Mouse (Mus musculus) embryonic facial prominence, embryonic 13.5 days (tissue): ENCODE results near the gene Pdcd4. TPM values are rescaled to one million over a fixed set of nuclear protein-coding genes. Genes with fewer than 3 reads are reported as not detected.

Experiments
- ATAC-seq: fragments of 200-750 bp; cut with Nextera tagmentation; 2 replicates; pipeline ENCODE4 v1.8.0; 2017; ENCODE audit warnings: low read depth; ENCODE audit not compliant: insufficient number of reproducible peaks, insufficient read depth, low FRiP score, low TSS enrichment
- H3K27ac ChIP-seq: fragments of 300-500 bp; sonication (generic); 2 replicates; pipeline ENCODE4 v1.5.1; 2015; ENCODE audit warnings: moderate library complexity, mild to moderate bottlenecking, inconsistent platforms
- H3K27me3 ChIP-seq: fragments of 300-500 bp; sonication (generic); 2 replicates; pipeline ENCODE4 v1.6.1; 2015; ENCODE audit warnings: mild to moderate bottlenecking, inconsistent platforms
- H3K36me3 ChIP-seq: fragments of 300-500 bp; sonication (generic); 2 replicates; pipeline ENCODE4 v1.6.1; 2015; ENCODE audit warnings: mild to moderate bottlenecking, inconsistent platforms
- H3K4me1 ChIP-seq: fragments of 300-500 bp; sonication (generic); 2 replicates; pipeline ENCODE4 v1.6.1; 2015; ENCODE audit warnings: inconsistent platforms
- H3K4me2 ChIP-seq: fragments of 300-500 bp; sonication (generic); 2 replicates; pipeline ENCODE4 v1.6.1; 2015; ENCODE audit warnings: moderate library complexity, mild to moderate bottlenecking, inconsistent platforms
- H3K4me3 ChIP-seq: fragments of 300-500 bp; sonication (generic); 2 replicates; pipeline ENCODE4 v1.5.1; 2015; ENCODE audit warnings: mild to moderate bottlenecking, inconsistent platforms
- H3K9ac ChIP-seq: fragments of 300-500 bp; sonication (generic); 2 replicates; pipeline ENCODE4 v1.6.1; 2015; ENCODE audit warnings: mild to moderate bottlenecking, inconsistent platforms
- H3K9me3 ChIP-seq: fragments of 300-500 bp; sonication (generic); 2 replicates; pipeline ENCODE4 v1.6.1; 2016; ENCODE audit warnings: inconsistent platforms
- WGBS: fragments of 180-500 bp; shearing (Covaris S2); methylation state at CpG from one replicate; pipeline ENCODE4 v1.1.7; 2015; ENCODE audit warnings: mixed read lengths; 5-methylcytosine and 5-hydroxymethylcytosine counted together
- polyA plus RNA-seq: library from polyadenylated mRNA; unstranded; fragments of >200 nt; fragmentation: Nextera tagmentation; extraction: Ambion mirVana; gene quantifications from 2 replicates; pipeline ENCODE4 v1.2.1, GENCODE M21; 2015

Gene Pdcd4
- polyA plus RNA-seq = 130 and 135 TPM in 2 replicates

DNA sequence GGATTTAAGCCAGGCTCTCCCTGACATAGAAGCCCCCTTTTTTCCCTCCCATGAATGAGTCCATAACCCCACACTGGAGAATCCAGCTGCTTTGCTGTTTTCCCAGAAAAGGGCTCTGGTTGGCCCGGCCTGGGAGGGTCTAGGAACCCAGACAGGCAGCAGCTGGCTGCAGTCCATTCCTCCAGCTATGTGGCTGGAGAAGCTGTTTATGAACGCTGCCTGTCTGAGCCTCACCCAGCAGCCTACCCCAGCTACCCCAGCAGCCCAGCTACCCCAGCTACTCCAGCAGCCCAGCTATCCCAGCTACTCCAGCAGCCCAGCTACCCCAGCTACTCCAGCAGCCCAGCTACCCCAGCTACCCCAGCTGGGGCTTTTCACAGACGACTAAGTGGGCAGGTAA lies at the start of gene Pdcd4:
Pdcd4 (plus strand) TSS at position 171 of the 400 bp plus-strand sequence.
- WGBS = 42% methylated on average over 3 of the region's 3 CpGs
- Histone ChIP-seq H3K36me3 (no peaks in the 10 kb centered on the region), H3K4me3 (no peak within 1 kb of the TSS), H3K27me3 (no peaks in the 10 kb centered on the region), H3K9me3 (no peaks in the 10 kb centered on the region), H3K27ac (peak within 1 kb of the TSS; percentile 89), H3K4me1 (peaks cover 44% of the 10 kb centered on the region), H3K9ac (0 out of 2 replicates have a peak within 1 kb of the TSS, but pooled peaks have one; percentile 46), H3K4me2 (peak within 1 kb of the TSS; percentile 24)
- peak; percentile 64; the same call in 1 of the 2 replicates for ATAC-seq

DNA sequence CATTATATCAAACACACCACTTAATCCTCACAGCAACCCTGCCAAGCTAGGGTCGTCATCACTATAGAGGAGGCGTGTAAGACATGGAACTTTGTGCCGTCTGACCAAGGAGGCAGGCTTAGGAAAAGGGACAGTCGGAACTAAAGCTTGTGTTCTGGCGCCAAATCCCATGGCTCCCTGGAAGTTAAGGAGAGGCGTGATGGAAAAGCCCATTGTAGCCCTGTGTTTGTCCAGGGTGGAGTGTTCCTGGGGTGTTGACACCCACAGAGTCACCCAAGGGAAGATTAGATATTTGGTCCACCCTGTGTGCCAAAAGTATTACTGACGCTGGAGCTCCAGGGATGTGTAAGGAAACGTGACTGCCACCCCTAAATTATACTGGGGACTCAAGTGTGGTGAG lies 48.1 kb upstream of the Pdcd4 start:
- Histone ChIP-seq H3K4me1 (peaks cover 18% of the 10 kb centered on the region), H3K9me3 (no peaks in the 10 kb centered on the region), H3K4me2 (no peak overlapping the region), H3K4me3 (no peak overlapping the region), H3K9ac (no peak overlapping the region), H3K27ac (no peak overlapping the region), H3K27me3 (no peaks in the 10 kb centered on the region), H3K36me3 (no peaks in the 10 kb centered on the region)
- WGBS = 88% methylated on average over 8 of the region's 8 CpGs
- no peak for ATAC-seq

DNA sequence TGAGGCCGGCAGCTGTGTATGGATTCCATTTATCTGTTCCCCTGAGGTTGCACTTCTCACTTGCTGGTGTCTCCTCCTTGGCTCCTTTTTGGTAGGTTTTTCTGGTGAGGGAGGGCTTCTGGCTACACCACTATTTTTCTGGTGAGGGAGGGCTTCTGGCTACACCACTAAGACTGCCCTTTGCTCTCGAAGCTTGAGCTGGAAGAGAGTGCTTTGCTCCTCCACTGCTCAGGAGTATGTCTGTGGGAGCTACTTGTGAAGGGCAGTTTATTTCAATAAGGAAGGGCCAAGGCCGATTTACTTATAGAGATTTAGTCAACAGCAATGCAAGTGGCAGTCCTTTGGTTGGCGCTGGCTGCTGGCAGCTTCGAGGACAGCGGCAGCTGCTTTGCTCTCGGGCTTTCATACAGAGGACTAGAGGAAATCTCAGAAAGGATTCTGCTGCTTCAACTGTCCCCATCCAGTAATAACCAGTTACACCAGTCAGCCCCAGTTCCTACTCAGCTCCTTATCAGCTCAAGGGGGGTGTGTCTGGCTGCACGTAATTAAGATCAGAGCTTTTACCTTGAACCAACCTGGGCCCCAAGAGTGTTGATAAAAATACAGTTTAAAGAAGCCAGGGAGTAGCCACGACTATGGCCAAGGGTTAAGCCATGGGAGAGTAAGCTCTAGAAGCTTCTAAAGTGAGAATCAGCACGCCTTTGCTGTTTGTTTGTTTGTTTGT lies 43.6 kb upstream of the Pdcd4 start:
- Histone ChIP-seq H3K4me3 (no peak overlapping the region), H3K4me1 (peaks cover 42% of the 10 kb centered on the region), H3K4me2 (no peak overlapping the region), H3K9me3 (no peaks in the 10 kb centered on the region), H3K27me3 (no peaks in the 10 kb centered on the region), H3K36me3 (no peaks in the 10 kb centered on the region), H3K27ac (no peak overlapping the region), H3K9ac (no peak overlapping the region)
- no peak for ATAC-seq
- WGBS = 84% methylated on average over 10 of the region's 10 CpGs

DNA sequence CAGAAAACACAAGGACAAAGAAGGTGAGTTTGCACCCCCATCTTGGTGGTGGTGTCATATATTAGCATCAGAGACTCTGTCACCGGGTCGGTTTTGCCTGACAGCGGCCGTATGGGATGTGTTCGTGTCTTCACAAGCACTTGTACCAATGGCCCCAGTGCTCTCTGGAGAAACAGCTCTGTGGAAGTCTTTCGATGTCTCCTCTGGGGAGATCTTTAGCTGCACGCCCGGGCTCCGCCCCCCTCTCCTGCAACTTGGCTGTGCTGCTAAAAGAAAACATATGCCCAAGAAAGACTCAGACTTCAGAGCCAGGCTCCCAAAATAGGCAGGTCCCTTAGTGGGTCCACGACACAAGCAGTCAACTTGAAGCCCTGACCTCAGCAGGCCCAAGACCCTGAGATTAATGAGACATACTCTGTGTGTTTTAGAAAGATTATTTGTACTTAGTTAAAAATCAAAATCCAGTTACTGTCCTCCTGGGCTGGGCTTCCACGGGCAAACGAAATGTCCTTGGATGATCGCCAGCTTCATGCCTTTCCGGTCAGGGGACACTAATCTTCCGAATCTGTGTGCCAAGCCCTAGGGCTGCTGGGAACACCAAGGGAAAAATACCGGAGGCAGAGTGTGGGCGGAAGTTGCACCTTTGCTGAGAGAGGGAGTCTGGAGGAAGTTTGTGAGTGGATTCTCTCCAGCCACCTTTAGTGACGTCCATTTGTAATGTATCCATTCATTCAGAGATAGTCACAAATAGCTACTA lies 41.7 kb upstream of the Pdcd4 start:
- 22% methylated on average over 18 of the region's 18 CpGs for WGBS
- 0 out of 2 replicates have a peak, but pooled peaks have one; percentile 28 for ATAC-seq
- Histone ChIP-seq H3K4me1 (peaks cover 51% of the 10 kb centered on the region), H3K9ac (no peak overlapping the region), H3K4me3 (no peak overlapping the region), H3K4me2 (peak overlapping the region; percentile 44), H3K36me3 (no peaks in the 10 kb centered on the region), H3K27ac (peak overlapping the region; percentile 90), H3K9me3 (no peaks in the 10 kb centered on the region), H3K27me3 (no peaks in the 10 kb centered on the region)

DNA sequence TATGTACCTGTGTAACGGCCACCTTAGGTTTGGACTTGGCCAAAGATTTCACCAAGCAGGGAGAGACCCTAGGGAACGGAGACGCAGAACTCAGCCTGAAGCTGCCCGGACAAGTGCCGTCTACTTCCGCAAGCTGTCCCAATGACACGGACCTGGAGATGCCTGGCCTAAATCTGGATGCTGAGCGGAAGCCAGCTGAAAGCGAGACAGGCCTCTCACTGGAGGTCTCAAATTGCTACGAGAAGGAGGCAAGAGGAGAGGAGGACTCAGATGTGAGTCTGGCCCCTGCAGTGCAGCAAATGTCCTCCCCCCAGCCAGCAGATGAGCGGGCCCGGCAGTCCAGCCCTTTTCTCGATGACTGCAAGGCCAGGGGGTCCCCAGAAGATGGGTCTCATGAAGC lies 40.7 kb upstream of the Pdcd4 start:
- Histone ChIP-seq H3K4me2 (no peak overlapping the region), H3K4me1 (peaks cover 56% of the 10 kb centered on the region), H3K4me3 (no peak overlapping the region), H3K27me3 (no peaks in the 10 kb centered on the region), H3K9ac (0 out of 2 replicates have a peak overlapping the region, but pooled peaks have one; percentile 12), H3K9me3 (no peaks in the 10 kb centered on the region), H3K27ac (peak overlapping the region; percentile 90), H3K36me3 (no peaks in the 10 kb centered on the region)
- no peak for ATAC-seq
- WGBS = 64% methylated on average over 13 of the region's 13 CpGs

DNA sequence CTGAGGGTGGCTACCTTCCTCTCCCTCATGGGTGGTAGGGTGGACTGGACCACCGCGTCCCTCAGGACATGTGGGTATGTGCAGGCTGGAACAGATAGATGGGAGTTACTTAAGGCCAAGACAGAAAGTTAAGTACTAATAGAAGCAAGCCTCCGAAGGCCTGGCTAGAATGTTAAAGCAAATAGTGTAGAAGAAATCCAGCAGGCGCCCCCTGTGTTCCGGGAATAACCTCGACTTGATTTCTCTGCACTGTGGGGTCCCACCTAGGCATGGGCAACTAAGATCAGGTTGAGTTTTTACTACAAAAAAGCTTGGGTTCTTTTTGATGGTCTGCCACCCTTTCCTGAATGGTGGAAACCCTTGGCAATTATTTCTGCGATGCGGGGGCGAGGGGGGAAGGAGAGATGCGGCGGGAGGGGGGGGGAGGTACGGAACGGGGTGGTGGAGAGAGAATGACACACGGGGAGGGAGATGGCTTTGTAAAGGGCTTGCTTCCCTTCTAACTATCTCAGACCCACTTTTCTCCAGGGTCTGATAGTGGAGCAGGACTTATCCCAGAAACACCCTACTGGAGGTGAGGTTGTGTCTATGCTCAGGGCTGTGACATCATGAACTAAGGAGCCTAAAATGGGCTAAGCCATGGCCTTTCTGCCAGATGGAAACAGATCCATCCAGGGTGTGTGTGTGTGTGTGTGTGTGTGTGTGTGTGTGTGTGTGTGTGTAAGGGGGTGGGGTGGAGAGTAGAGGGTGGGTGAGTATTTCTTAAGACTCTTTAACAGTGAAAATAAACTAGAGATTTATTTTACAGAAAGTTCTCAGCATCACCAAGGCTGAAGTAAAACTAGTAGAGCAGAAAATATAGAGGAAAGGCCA lies 40.0 kb upstream of the Pdcd4 start:
- Histone ChIP-seq H3K4me3 (no peak overlapping the region), H3K4me2 (peak overlapping the region; percentile 38; the same call in 1 of the 2 replicates), H3K36me3 (no peaks in the 10 kb centered on the region), H3K27ac (peak overlapping the region; percentile 90), H3K9ac (no peak overlapping the region), H3K27me3 (no peaks in the 10 kb centered on the region), H3K9me3 (no peaks in the 10 kb centered on the region), H3K4me1 (peaks cover 56% of the 10 kb centered on the region)
- 81% methylated on average over 13 of the region's 14 CpGs for WGBS
- no peak for ATAC-seq

DNA sequence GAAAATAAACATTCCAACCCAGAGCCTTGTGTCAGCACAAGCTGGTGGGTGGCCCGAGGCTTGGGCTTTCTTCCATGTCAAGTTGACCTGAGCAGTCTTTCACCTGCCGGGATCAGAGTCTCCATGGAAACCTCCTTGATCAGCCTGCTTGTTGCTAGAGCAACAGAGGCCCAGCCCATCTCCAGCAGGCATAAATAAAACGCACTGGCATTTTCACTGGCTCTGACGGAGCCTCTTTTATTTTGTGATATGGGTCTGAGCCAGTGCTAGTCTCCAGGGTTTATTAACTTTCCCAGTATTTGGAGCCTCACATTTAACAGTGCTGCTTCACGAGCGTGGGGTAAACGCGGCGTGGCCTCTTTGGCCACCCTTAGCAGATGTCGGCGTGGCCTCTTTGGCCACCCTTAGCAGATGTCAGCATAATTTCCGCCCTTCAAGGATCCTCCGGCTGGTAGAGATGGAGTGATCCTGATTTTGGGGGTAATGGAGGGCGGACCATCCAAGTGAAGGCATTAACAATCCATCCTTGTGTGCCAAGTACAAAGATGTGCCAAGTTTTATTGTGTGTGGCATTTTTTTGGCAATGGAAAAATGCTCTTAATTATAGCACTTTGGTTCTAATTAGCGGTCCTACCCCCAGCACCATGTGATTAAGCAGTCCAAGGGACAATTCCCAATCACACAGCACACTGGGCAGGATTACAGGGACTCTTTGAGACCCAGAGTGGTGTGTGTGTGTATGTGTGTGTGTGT lies 39.2 kb upstream of the Pdcd4 start:
- Histone ChIP-seq H3K4me1 (peaks cover 61% of the 10 kb centered on the region), H3K27me3 (no peaks in the 10 kb centered on the region)
- WGBS = 35% methylated on average over 15 of the region's 15 CpGs

DNA sequence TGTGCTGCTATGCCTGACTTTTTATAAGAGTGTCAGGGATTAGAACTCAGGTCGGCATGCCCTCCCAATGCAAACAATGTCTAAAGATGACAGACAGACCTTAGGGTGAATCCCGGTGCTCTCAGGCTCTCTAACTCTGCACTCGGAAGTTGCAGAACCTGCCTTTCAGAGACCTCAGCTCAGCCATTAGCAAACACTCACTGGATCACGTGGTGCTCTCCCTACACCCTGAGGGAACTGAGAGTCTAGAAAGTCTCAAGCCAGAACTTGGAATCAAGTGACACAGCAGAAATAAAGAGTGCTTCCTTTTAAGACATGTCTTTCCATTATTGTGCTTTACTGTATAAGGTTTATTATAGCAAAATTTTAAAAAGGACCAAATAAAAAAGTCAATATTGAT lies 37.1 kb upstream of the Pdcd4 start:
- H3K27ac ChIP-seq = no peak overlapping the region
- H3K4me2 ChIP-seq = no peak overlapping the region
- H3K9me3 ChIP-seq = no peaks in the 10 kb centered on the region
- ATAC-seq = no peak
- no peaks in the 10 kb centered on the region for H3K36me3 ChIP-seq
- WGBS = 54% methylated on average over 4 of the region's 4 CpGs
- H3K9ac ChIP-seq = no peak overlapping the region
- H3K4me3 ChIP-seq = no peak overlapping the region
- H3K4me1 ChIP-seq = peaks cover 73% of the 10 kb centered on the region
- no peaks in the 10 kb centered on the region for H3K27me3 ChIP-seq

More for the DNA sequence above, 39.2 kb upstream of the Pdcd4 start:
- H3K9me3 ChIP-seq = no peaks in the 10 kb centered on the region
- peak overlapping the region; percentile 90 for H3K27ac ChIP-seq
- no peak overlapping the region for H3K9ac ChIP-seq
- H3K36me3 ChIP-seq = no peaks in the 10 kb centered on the region
- H3K4me2 ChIP-seq = peak overlapping the region; percentile 38
- peak; percentile 57; the same call in 1 of the 2 replicates for ATAC-seq
- no peak overlapping the region for H3K4me3 ChIP-seq

DNA sequence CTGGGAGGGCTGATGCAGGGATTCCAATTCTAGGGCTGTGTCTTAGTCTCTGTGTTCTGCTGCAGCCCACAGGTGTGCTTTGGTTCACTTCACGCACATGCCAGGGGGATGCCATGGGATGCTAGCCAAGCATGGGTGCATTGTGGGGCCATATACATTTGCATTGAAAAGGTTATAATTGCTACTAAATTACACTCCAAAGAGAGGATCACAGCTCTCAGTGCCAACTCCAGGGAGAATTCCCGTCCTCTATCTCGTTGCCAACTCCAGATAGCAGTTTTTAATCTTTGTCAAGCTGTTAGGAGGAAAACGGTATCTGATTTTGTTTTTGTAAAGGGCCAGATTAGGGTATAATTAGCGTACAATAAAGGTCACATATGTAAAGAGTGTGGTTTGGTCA lies 36.2 kb upstream of the Pdcd4 start:
- 80% methylated on average over 5 of the region's 5 CpGs for WGBS
- no peaks in the 10 kb centered on the region for H3K9me3 ChIP-seq
- no peak overlapping the region for H3K4me3 ChIP-seq
- H3K9ac ChIP-seq = no peak overlapping the region
- no peak overlapping the region for H3K4me2 ChIP-seq
- no peak overlapping the region for H3K27ac ChIP-seq
- peaks cover 69% of the 10 kb centered on the region for H3K4me1 ChIP-seq
- H3K27me3 ChIP-seq = no peaks in the 10 kb centered on the region
- no peaks in the 10 kb centered on the region for H3K36me3 ChIP-seq
- no peak for ATAC-seq

DNA sequence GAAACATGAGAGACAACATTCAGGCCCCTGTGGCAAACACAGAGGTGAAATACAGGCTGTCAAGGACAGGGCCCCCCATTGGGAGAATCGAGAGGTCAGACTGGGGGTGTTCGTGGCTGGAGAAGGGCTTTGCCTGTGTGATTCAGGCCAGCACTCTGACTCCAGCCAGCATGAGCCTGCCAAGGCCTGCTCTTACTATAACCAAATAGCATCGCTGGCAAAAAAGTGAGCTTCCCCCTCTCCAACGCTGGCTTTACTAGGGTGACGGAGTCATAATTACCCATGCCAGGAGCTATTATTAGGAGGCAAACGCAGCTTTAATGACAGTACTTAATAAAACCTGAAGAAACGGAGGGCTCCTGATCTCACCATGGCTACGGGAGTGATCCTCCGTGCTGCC lies 35.2 kb upstream of the Pdcd4 start:
- ATAC-seq = no peak
- Histone ChIP-seq H3K9ac (no peak overlapping the region), H3K27me3 (no peaks in the 10 kb centered on the region), H3K4me2 (no peak overlapping the region), H3K27ac (no peak overlapping the region), H3K4me3 (no peak overlapping the region), H3K36me3 (no peaks in the 10 kb centered on the region), H3K4me1 (peaks cover 59% of the 10 kb centered on the region), H3K9me3 (no peaks in the 10 kb centered on the region)
- 81% methylated on average over 9 of the region's 9 CpGs for whole genome bisulfite sequencing

DNA sequence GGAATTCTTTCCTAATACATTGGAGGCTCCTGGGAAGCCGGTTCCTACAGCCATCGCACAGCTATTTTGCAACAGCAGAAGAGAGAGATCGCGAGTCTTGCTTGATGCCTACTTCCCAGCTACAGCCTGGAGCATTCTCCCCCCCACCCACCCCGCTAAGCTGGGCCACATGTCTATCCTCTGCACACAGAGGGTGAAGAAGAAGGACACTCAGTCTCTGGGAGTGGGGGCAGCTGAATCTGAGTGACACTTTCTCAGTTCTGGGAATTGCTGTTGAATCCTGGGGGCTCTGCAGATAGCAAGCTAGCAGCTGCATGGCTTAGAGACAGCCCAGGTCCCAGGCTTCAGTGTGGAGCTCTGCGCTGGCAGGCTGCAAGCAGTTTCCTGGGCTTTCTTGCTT lies 34.1 kb upstream of the Pdcd4 start:
- Histone ChIP-seq H3K4me2 (no peak overlapping the region), H3K27me3 (no peaks in the 10 kb centered on the region), H3K9me3 (no peaks in the 10 kb centered on the region), H3K4me3 (no peak overlapping the region), H3K27ac (peak overlapping the region; percentile 52), H3K4me1 (peaks cover 54% of the 10 kb centered on the region), H3K9ac (no peak overlapping the region), H3K36me3 (no peaks in the 10 kb centered on the region)
- no peak for ATAC-seq
- WGBS = 53% methylated on average over 6 of the region's 6 CpGs
